Mouse (Mus musculus): Measurements from ENCODE around the gene Slc10a4. TPM values are rescaled to one million over a fixed set of nuclear protein-coding genes. Genes with fewer than 3 reads are reported as not detected.
"Not testable (repeated sequence)": the region's sequence is repeated elsewhere in the genome, so short reads cannot be mapped to it uniquely, and the experiment has no call there.

Slc10a4 gene
- total RNA-seq (2021) = under 1 TPM; 0.12 to 0.63 TPM

DNA sequence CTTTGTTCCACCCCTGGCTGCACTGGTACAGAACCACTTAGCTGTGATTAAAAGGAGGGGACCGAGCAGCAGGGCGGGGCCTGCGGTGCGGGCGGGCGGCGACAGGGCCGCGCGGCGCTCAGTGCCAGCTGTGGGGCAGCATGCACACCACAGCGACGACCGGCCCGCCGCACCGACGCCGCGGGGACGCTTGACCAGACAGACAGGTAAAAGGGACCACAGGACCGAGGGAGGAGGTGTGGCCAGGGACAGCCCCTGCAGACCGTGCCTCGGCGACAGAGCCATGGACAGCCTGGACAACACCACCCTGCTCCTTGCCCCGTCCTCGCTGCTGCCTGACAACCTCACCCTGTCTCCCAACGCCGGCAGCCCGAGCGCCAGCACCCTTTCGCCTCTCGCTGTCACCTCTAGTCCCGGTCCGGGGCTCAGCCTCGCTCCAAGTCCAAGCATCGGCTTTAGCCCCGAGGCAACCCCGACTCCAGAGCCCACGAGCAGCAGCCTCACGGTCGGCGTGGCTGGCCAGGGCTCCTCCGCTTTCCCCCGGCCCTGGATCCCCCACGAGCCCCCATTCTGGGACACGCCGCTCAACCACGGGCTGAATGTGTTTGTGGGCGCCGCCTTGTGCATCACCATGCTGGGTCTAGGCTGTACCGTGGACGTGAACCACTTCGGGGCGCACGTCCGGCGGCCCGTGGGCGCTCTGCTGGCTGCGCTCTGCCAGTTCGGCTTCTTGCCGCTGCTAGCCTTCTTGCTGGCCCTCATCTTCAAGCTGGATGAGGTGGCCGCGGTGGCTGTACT is at the start of gene Slc10a4:
Gene Slc10a4 (plus strand): TSS at position 100 of the 798 bp plus-strand sequence.
- peak; percentile 27 for DNase-seq

DNA sequence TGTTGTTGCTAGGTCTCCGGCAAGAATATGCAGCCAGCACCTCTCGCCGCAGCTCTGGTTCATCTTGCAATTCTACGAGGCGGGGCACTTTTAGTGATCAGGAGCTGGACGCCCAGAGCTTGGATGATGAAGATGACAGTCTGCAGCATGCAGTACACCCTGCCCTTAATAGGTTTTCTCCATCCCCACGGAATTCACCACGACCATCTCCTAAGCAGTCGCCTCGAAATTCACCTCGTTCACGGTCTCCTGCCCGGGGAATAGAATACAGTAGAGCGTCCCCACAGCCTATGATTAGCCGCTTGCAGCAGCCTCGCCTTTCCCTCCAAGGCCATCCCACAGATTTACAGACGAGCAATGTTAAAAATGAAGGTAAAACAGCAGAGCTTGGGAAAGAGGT is 49.4 kb upstream of the Slc10a4 start:
- DNase-seq = no peak

- no peak for DNase-seq
Observed at GRCm38 (mm10) chr5:72960096-72960495, 46.6 kb upstream of the Slc10a4 start.

- DNase-seq = no peak
Observed at GRCm38 (mm10) chr5:72965706-72966105, 41.0 kb upstream of the Slc10a4 start.

- no peak for DNase-seq
Observed at GRCm38 (mm10) chr5:72972435-72972834, 34.2 kb upstream of the Slc10a4 start.

DNA sequence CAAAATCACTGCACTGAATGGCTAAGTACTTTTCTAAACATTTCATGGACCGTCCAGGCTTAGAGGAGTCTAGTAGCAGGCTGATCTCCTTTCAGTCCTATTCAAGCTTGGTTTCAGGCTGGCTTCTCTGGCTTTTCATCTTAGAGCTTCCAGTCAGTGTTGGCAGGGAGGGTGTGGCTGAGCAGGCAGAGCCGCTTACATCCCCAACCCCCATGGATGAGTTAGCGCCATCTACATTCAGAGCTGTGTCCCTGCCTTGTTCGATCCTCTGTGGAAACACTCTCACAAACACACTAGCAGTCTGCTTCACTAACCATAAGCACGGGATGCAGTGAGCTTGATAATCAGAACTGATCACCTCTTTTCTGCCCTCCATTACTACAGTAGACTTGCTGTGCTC is 33.7 kb upstream of the Slc10a4 start:
- no peak for DNase-seq

- no peak for DNase-seq
Observed at GRCm38 (mm10) chr5:72974602-72975001, 32.1 kb upstream of the Slc10a4 start, which contains the start of gene Gm10135. Gene Gm10135 (minus strand): TSS chr5:72974702.

- no peak for DNase-seq
Observed at GRCm38 (mm10) chr5:72975996-72976395, 30.7 kb upstream of the Slc10a4 start.

DNA sequence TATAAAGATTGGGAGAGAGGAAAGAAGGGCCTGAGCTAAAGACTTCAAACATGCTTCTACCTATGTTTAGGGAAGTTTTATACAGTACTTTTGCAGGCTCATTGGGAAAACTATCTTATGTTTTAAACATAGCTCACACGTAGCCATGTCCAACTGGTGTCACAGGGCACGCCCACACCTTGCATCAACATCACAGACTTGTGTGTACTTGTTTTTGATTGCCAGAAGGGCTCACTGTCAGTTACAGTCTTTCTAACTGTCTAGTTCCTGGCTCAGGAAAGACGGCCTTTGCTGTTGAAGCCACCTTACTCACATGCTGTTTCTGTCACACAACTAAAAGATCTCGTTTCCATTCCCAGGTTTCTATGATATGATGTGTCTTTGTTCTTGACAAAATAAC is 30.1 kb upstream of the Slc10a4 start:
- no peak for DNase-seq

DNA sequence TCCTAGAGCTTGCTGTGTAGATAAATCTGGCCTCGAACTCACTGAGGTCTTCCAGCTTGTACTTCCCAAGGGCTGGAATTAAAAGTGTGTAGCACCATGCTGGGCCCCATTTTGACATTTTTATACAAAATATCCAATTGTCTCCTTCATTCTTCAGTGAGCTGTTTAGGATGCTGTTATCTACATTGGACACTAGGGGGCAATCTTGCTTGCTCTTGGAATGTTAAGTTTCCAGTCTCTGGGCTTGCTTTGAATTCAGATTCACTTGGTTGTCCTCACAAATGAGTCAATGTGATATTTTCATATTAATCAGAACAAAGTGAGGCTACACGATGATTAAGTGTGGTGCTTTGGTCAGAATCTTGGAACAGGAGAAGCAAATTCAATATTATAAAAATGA is 22.6 kb upstream of the Slc10a4 start:
- DNase-seq = no peak

GRCm38 (mm10) chr5:72987786-72988185 is 18.9 kb upstream of the Slc10a4 start:
- DNase-seq = no peak

- no peak for DNase-seq
Observed at GRCm38 (mm10) chr5:72989756-72990155, 16.9 kb upstream of the Slc10a4 start.

DNA sequence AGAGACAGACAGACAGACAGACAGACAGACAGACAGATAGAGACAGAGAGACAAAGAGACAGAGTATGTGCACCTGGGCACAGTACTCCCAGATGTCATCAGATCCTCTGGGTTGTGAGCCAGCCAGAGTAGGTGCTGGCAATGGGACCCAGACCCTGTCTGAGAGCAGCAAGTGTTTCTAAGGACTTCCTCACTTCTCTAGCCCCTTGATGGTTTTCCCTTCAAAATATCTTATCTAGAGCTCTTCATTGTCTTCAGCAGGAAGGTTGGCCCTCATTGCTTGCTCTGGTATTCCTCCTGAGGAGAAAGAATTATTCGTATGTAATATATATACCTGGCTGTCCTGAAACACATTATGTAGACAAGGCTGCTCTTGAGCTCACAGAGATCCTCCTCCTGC is 14.2 kb upstream of the Slc10a4 start:
- DNase-seq = no peak

GRCm38 (mm10) chr5:72994424-72994823 is 12.3 kb upstream of the Slc10a4 start:
- no peak for DNase-seq

DNA sequence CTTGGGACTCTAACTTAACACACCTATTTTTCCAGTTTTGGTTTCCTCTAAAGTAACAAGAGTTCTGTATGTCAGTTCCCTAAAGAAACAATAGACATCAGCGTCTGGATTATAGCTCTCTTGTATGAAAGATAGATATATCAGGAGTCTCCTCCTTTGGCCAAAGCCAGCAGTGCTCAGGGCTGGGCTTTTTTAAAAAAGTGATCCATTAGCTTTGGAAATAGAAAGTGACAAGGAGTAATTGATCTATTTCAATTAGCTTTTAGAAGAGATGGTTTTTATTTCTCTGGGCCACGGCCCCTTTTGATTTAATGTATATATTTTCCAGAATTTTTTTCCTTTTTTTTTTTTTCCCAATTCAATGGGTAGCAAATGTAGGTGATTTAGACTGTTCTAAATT is 11.8 kb upstream of the Slc10a4 start:
- DNase-seq = no peak

GRCm38 (mm10) chr5:72995379-72995778 is 11.3 kb upstream of the Slc10a4 start:
- no peak for DNase-seq

DNA sequence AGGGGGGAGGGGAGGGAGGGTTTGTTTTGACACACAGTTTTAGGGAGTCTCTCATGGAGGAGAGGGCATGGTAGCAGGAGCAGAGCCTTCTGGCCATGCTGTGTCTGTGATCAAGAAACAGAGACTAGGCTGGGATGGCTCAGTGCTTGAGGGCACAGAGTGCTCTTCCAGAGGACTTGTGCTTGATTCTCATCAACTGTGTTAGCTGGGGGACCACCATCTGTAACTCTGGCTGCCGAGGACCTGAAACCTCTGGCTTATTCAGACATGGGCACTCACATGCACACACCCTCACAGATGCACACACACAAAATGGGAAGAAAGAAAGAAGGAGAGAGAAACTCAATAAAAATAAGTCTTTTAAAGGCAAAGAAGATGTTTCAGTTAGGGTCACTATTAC is 8.1 kb upstream of the Slc10a4 start:
- DNase-seq = not testable (repeated sequence)

GRCm38 (mm10) chr5:73004046-73004445 is 2.6 kb upstream of the Slc10a4 start:
- no peak for DNase-seq

DNA sequence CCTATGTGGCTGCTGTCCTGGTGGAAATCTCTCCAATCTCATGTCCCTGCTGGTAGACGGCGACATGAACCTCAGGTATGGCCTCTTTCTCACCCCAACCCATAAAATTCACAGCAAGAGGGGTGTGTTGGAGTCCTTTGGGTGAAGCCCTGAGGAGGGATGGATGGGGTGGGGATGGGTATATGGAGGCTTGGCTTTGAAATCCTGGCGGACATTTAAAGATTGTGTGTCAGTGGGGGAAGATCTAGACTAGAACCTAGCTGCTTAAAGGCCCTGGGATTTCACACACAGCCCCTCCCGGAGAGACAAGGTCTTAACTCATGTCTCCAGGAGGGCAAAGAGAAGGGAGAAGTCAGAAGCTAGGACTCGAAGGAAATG is 888 bp downstream of the Slc10a4 start:
- DNase-seq = no peak

- DNase-seq = not testable (repeated sequence)
Observed at GRCm38 (mm10) chr5:73008230-73008629, 1.5 kb downstream of the Slc10a4 start.

DNA sequence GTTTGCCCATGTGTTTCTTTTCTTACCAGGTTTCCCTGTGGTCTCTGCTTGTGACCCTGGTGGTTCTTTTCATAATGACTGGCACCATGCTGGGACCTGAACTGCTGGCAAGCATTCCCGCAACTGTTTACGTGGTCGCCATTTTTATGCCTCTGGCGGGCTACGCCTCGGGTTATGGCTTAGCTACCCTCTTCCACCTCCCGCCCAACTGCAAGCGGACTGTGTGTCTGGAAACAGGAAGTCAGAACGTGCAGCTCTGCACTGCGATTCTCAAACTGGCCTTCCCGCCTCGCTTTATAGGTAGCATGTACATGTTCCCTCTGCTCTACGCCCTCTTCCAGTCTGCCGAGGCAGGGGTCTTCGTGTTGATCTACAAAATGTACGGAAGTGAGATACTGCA is 5.1 kb downstream of the Slc10a4 start:
- not testable (repeated sequence) for DNase-seq

- DNase-seq = not testable (repeated sequence)
Observed at GRCm38 (mm10) chr5:73012884-73013610, 6.4 kb downstream of the Slc10a4 start.

GRCm38 (mm10) chr5:73013611-73014287 is 7.1 kb downstream of the Slc10a4 start:
- DNase-seq = peak; percentile 7
